Mouse (Mus musculus): Measurements from ENCODE around the gene Lrsam1.
"Not testable (repeated sequence)": the region's sequence is repeated elsewhere in the genome, so short reads cannot be mapped to it uniquely, and the experiment has no call there.

- TF ChIP-seq CTCF (IDR thresholded peaks at IDR 0.05; ENCODE audit: control insufficient read depth, insufficient read depth, insufficient read length); USF1 (IDR thresholded peaks at IDR 0.05; ENCODE audit: low read depth); CEBPB (IDR thresholded peaks at IDR 0.05; ENCODE audit: low read depth): not testable (repeated sequence)
These were observed 47.6 kb upstream of the Lrsam1 start for GRCm38 (mm10) chr2:33009055-33009454.
